Mouse (Mus musculus) kidney, adult 10 weeks (tissue): ENCODE data around the gene Gm21921. TPM values are rescaled to one million over a fixed set of nuclear protein-coding genes. Genes with fewer than 3 reads are reported as not detected.

Experiments
- polyA plus RNA-seq: library from polyadenylated mRNA; stranded (reverse); fragments of 350-450 nt; fragmentation: Illumina TruSeq; extraction: RNeasy Lipid Tissue Mini Kit (QIAGEN cat#74804); gene quantifications from one replicate; pipeline ENCODE4 v1.2.3, GENCODE M21; 2014; ENCODE audit warnings: low read depth, low replicate concordance

Gm21921 gene
- polyA plus RNA-seq = not detected

DNA sequence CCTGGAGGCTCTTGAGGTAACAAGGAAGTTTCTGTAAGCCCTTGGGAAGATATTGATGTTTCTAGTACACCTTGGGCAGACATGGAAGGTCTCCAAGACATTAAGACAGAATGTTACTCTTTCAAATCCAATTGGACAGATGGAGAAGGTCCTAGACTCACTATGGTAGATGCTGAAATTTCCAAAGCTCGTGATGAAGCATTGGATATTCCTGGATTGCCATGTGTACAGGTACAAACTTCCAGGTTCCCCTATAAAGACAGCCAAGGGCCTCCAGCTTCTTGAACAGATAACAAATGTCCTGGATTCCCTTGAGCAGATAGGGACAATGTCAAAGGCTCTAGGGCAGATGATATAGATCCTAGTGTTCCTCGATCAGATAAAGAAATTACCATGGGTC, at the start of gene Gm21921:
Gm21921 (minus strand) TSS at position 101 of the 400 bp plus-strand sequence.

